Mouse (Mus musculus): ENCODE results near the gene Erich3. TPM values are rescaled to one million over a fixed set of nuclear protein-coding genes. Genes with fewer than 3 reads are reported as not detected.

Gene Erich3
- polyA plus RNA-seq, 1 experiment from 2014 or later: 0.29 TPM

DNA sequence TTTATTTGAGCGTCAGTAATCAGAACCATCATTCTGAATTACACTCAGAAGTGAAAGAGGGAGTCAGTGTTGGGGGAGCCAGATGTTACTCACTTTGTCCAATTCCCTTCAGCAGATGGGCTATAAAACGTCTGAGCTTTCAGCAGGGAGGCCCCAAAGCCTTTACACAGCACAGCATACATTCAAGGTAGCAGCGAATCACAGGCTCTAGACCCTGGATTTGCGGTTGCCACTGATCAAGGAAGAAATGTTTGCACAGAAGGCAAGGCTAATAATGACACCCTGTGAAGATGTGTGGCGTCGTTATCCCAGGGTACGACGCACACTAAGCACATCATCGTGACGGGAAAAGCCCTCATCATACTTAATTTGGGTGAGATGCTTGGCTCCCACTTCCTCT is 67.8 kb downstream of the Erich3 start:
- Histone ChIP-seq H3K27me3 (ENCODE audit: control insufficient read depth, insufficient read depth, low read length) (no peaks in the 10 kb centered on the region), H3K27ac (ENCODE audit: low read depth, low read length) (no peak overlapping the region), H3K4me2 (replicated peaks; ENCODE audit: low read depth, low read length) (no peak overlapping the region), H3K36me3 (ENCODE audit: control insufficient read depth, insufficient read depth, low read length) (no peaks in the 10 kb centered on the region), H3K9ac (ENCODE audit: low read depth, low read length) (no peak overlapping the region), H3K4me1 (replicated peaks; ENCODE audit: control insufficient read depth, insufficient read depth, low read length) (no peaks in the 10 kb centered on the region), H3K4me3 (ENCODE audit: low read depth, low read length) (no peak overlapping the region), H3K9me3 (ENCODE audit: control insufficient read depth, low read length) (no peaks in the 10 kb centered on the region)
- ATAC-seq (ENCODE audit: low FRiP score) (no peak), DNase-seq (ENCODE audit: low spot score) (no peak)
- 87% methylated on average over 10 of the region's 10 CpGs for WGBS

DNA sequence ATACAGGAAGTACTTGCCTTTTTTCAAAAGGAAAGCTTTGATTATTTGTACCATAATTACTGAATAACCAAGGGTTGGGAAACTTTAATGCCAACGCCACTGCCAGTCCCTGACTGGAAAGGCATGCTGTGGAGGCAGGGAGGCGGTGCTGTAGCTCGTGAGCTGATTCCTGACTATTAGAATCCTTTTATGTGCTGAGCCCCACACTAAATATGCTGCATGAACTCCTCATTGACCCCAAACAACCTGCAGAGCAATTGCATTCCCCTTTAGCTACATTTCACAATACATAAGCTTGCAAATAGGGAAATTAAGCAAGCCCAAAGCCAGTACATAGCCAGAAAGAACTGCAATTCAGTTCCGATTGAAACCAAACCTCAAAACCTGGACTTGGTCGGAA is 77.8 kb downstream of the Erich3 start:
- no peaks in the 10 kb centered on the region for H3K27me3 ChIP-seq (ENCODE audit: control insufficient read depth, insufficient read depth, low read length)
- no peaks in the 10 kb centered on the region for H3K36me3 ChIP-seq (ENCODE audit: control insufficient read depth, insufficient read depth, low read length)
- no peak overlapping the region for H3K4me3 ChIP-seq (ENCODE audit: low read depth, low read length)
- H3K9ac ChIP-seq (ENCODE audit: low read depth, low read length): no peak overlapping the region
- no peak overlapping the region for H3K27ac ChIP-seq (ENCODE audit: low read depth, low read length)
- no peak overlapping the region for H3K4me2 ChIP-seq (replicated peaks; ENCODE audit: low read depth, low read length)
- ATAC-seq (ENCODE audit: low FRiP score): no peak
- no peak for DNase-seq (ENCODE audit: low spot score)
- WGBS: 62% methylated on average over 5 of the region's 5 CpGs
- H3K9me3 ChIP-seq (ENCODE audit: control insufficient read depth, low read length): no peaks in the 10 kb centered on the region
- H3K4me1 ChIP-seq (replicated peaks; ENCODE audit: control insufficient read depth, insufficient read depth, low read length): no peaks in the 10 kb centered on the region

DNA sequence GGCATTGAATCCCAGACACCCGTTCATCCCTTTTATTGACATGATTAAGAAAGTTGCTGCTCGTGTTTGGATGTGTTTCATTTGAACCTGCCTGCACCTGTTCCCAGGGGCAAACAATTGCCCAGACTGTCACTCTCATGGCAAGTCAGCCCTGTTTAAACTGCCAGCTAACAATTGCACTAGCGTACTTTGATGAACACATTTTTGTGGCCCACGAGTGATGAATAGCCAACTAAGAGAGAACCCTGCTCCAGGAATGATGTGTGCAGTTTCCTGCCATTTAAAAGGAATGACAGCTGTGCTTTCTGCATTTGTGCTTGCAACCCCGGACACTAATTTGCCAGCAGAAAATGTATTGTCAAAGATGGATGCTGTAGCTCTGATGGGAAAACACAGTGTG is 79.3 kb downstream of the Erich3 start:
- Histone ChIP-seq H3K9ac (ENCODE audit: low read depth, low read length) (no peak overlapping the region), H3K4me3 (ENCODE audit: low read depth, low read length) (no peak overlapping the region), H3K36me3 (ENCODE audit: control insufficient read depth, insufficient read depth, low read length) (no peaks in the 10 kb centered on the region), H3K9me3 (ENCODE audit: control insufficient read depth, low read length) (no peaks in the 10 kb centered on the region), H3K4me1 (replicated peaks; ENCODE audit: control insufficient read depth, insufficient read depth, low read length) (no peaks in the 10 kb centered on the region), H3K27ac (ENCODE audit: low read depth, low read length) (no peak overlapping the region), H3K4me2 (replicated peaks; ENCODE audit: low read depth, low read length) (no peak overlapping the region), H3K27me3 (ENCODE audit: control insufficient read depth, insufficient read depth, low read length) (no peaks in the 10 kb centered on the region)
- 45% methylated on average over 5 of the region's 5 CpGs for WGBS
- ATAC-seq (ENCODE audit: low FRiP score) (0 out of 2 replicates have a peak, but pooled peaks have one; percentile 22), DNase-seq (ENCODE audit: low spot score) (no peak)

GRCm38 (mm10) chr3:154744317-154744716 is 80.7 kb downstream of the Erich3 start:
- WGBS: 96% methylated on average over 2 of the region's 2 CpGs
- H3K4me3 ChIP-seq (ENCODE audit: low read depth, low read length): no peak overlapping the region
- H3K9ac ChIP-seq (ENCODE audit: low read depth, low read length): no peak overlapping the region
- H3K4me2 ChIP-seq (replicated peaks; ENCODE audit: low read depth, low read length): no peak overlapping the region
- H3K27me3 ChIP-seq (ENCODE audit: control insufficient read depth, insufficient read depth, low read length): no peaks in the 10 kb centered on the region
- ATAC-seq (ENCODE audit: low FRiP score) (no peak), DNase-seq (ENCODE audit: low spot score) (no peak)
- no peaks in the 10 kb centered on the region for H3K9me3 ChIP-seq (ENCODE audit: control insufficient read depth, low read length)
- H3K4me1 ChIP-seq (replicated peaks; ENCODE audit: control insufficient read depth, insufficient read depth, low read length): no peaks in the 10 kb centered on the region
- no peaks in the 10 kb centered on the region for H3K36me3 ChIP-seq (ENCODE audit: control insufficient read depth, insufficient read depth, low read length)
- no peak overlapping the region for H3K27ac ChIP-seq (ENCODE audit: low read depth, low read length)

DNA sequence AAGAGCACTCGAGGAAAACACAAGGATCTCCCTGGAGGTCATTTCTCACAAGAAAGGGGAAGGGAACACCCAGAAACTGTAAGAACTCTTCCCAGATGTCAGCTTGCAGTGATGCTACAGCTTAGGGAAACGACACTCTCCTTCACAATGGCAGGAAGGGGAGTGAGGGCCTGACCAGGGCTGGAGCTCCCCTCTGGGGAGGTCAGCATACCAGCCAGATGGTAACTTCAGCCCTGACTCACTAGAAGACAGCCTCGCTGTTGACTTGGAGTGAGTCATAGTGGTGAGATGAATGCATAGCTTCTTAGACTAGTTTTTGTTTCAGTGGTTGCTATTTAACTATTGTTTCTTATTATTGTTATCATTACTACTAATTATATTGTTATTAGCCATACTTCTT is 90.8 kb downstream of the Erich3 start:
- 49% methylated on average over 3 of the region's 3 CpGs for WGBS
- H3K4me3 ChIP-seq (ENCODE audit: low read depth, low read length): no peak overlapping the region
- ATAC-seq (ENCODE audit: low FRiP score) (no peak), DNase-seq (ENCODE audit: low spot score) (no peak)
- no peaks in the 10 kb centered on the region for H3K36me3 ChIP-seq (ENCODE audit: control insufficient read depth, insufficient read depth, low read length)
- no peaks in the 10 kb centered on the region for H3K4me1 ChIP-seq (replicated peaks; ENCODE audit: control insufficient read depth, insufficient read depth, low read length)
- H3K27me3 ChIP-seq (ENCODE audit: control insufficient read depth, insufficient read depth, low read length): no peaks in the 10 kb centered on the region
- no peaks in the 10 kb centered on the region for H3K9me3 ChIP-seq (ENCODE audit: control insufficient read depth, low read length)
- H3K27ac ChIP-seq (ENCODE audit: low read depth, low read length): no peak overlapping the region
- no peak overlapping the region for H3K4me2 ChIP-seq (replicated peaks; ENCODE audit: low read depth, low read length)
- no peak overlapping the region for H3K9ac ChIP-seq (ENCODE audit: low read depth, low read length)

- no peak overlapping the region for H3K4me2 ChIP-seq (replicated peaks; ENCODE audit: low read depth, low read length)
- H3K9me3 ChIP-seq (ENCODE audit: control insufficient read depth, low read length): no peaks in the 10 kb centered on the region
- no peak overlapping the region for H3K27ac ChIP-seq (ENCODE audit: low read depth, low read length)
- H3K27me3 ChIP-seq (ENCODE audit: control insufficient read depth, insufficient read depth, low read length): no peaks in the 10 kb centered on the region
- H3K9ac ChIP-seq (ENCODE audit: low read depth, low read length): no peak overlapping the region
- DNase-seq (ENCODE audit: low spot score) (no peak), ATAC-seq (ENCODE audit: low FRiP score) (no peak)
- WGBS: 91% methylated on average over 3 of the region's 3 CpGs
- no peaks in the 10 kb centered on the region for H3K36me3 ChIP-seq (ENCODE audit: control insufficient read depth, insufficient read depth, low read length)
- H3K4me3 ChIP-seq (ENCODE audit: low read depth, low read length): no peak overlapping the region
- no peaks in the 10 kb centered on the region for H3K4me1 ChIP-seq (replicated peaks; ENCODE audit: control insufficient read depth, insufficient read depth, low read length)
Measured at GRCm38 (mm10) chr3:154755225-154755624, 91.6 kb downstream of the Erich3 start.

DNA sequence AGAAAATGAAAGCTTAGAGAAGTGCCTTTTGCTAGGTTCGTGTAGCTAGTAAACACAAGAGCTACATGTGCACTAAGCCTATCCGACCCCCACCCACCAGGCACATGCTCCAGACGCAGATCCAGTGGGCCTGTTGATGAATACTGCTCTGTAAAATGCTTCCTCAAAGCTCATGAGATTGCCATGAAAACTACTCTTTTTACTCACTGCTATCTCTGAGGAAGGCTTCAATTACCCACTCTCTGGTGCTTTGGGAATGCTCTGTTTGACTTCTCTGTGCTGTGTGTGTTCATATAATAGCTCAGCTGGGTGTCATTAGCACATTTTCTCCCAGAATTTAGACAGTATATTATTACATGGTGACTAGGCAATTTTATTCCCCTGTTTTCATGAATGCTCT is 94.4 kb downstream of the Erich3 start:
- Histone ChIP-seq H3K4me3 (ENCODE audit: low read depth, low read length) (no peak overlapping the region), H3K4me2 (replicated peaks; ENCODE audit: low read depth, low read length) (no peak overlapping the region), H3K4me1 (replicated peaks; ENCODE audit: control insufficient read depth, insufficient read depth, low read length) (no peaks in the 10 kb centered on the region), H3K36me3 (ENCODE audit: control insufficient read depth, insufficient read depth, low read length) (no peaks in the 10 kb centered on the region), H3K27me3 (ENCODE audit: control insufficient read depth, insufficient read depth, low read length) (no peaks in the 10 kb centered on the region), H3K9me3 (ENCODE audit: control insufficient read depth, low read length) (no peaks in the 10 kb centered on the region), H3K9ac (ENCODE audit: low read depth, low read length) (no peak overlapping the region), H3K27ac (ENCODE audit: low read depth, low read length) (no peak overlapping the region)
- DNase-seq (ENCODE audit: low spot score): no peak
- ATAC-seq (ENCODE audit: low FRiP score): no peak
- WGBS: 60% methylated on average over 3 of the region's 3 CpGs

- Histone ChIP-seq H3K27me3 (ENCODE audit: control insufficient read depth, insufficient read depth, low read length) (no peaks in the 10 kb centered on the region), H3K4me3 (ENCODE audit: low read depth, low read length) (no peak overlapping the region)
Measured at GRCm38 (mm10) chr3:154761108-154761507, 97.4 kb downstream of the Erich3 start.

GRCm38 (mm10) chr3:154763374-154763773 is 99.7 kb downstream of the Erich3 start:
- Histone ChIP-seq H3K27ac (ENCODE audit: low read depth, low read length) (no peak overlapping the region), H3K9ac (ENCODE audit: low read depth, low read length) (no peak overlapping the region), H3K36me3 (ENCODE audit: control insufficient read depth, insufficient read depth, low read length) (no peaks in the 10 kb centered on the region), H3K4me3 (ENCODE audit: low read depth, low read length) (no peak overlapping the region), H3K4me2 (replicated peaks; ENCODE audit: low read depth, low read length) (no peak overlapping the region), H3K9me3 (ENCODE audit: control insufficient read depth, low read length) (no peaks in the 10 kb centered on the region), H3K4me1 (replicated peaks; ENCODE audit: control insufficient read depth, insufficient read depth, low read length) (no peaks in the 10 kb centered on the region), H3K27me3 (ENCODE audit: control insufficient read depth, insufficient read depth, low read length) (no peaks in the 10 kb centered on the region)
- DNase-seq (ENCODE audit: low spot score): no peak
- ATAC-seq (ENCODE audit: low FRiP score): no peak
- 77% methylated on average over 9 of the region's 9 CpGs for WGBS

More at GRCm38 (mm10) chr3:154761108-154761507, 97.4 kb downstream of the Erich3 start:
- no peak for ATAC-seq (ENCODE audit: low FRiP score)
- Histone ChIP-seq H3K27ac (ENCODE audit: low read depth, low read length) (no peak overlapping the region), H3K4me1 (replicated peaks; ENCODE audit: control insufficient read depth, insufficient read depth, low read length) (no peaks in the 10 kb centered on the region), H3K9ac (ENCODE audit: low read depth, low read length) (no peak overlapping the region), H3K9me3 (ENCODE audit: control insufficient read depth, low read length) (no peaks in the 10 kb centered on the region), H3K36me3 (ENCODE audit: control insufficient read depth, insufficient read depth, low read length) (no peaks in the 10 kb centered on the region), H3K4me2 (replicated peaks; ENCODE audit: low read depth, low read length) (no peak overlapping the region)
- DNase-seq (ENCODE audit: low spot score): no peak
- WGBS: 86% methylated on average over 3 of the region's 3 CpGs

Data from hindbrain, embryonic 11.5 days (tissue).